Mouse (Mus musculus) adrenal gland, postnatal 4 days (tissue): Measurements from ENCODE around the gene Abca1. TPM values are rescaled to one million over a fixed set of nuclear protein-coding genes. Genes with fewer than 3 reads are reported as not detected.

Experiments
- DNase-seq, 2 experiments: peaks; one replicate each; pipeline ENCODE4 v3.0.0; 2021 to 2022; ENCODE audit warnings: low spot score in 2 of 2, mixed read lengths in 2 of 2
- total RNA-seq, 2 experiments: library from RNA; stranded (reverse); gene quantifications; 2 replicates each; pipeline ENCODE4 v1.2.3; 2021

Gene Abca1
- total RNA-seq, 2 experiments from 2014 or later = 117 to 127 TPM

DNA sequence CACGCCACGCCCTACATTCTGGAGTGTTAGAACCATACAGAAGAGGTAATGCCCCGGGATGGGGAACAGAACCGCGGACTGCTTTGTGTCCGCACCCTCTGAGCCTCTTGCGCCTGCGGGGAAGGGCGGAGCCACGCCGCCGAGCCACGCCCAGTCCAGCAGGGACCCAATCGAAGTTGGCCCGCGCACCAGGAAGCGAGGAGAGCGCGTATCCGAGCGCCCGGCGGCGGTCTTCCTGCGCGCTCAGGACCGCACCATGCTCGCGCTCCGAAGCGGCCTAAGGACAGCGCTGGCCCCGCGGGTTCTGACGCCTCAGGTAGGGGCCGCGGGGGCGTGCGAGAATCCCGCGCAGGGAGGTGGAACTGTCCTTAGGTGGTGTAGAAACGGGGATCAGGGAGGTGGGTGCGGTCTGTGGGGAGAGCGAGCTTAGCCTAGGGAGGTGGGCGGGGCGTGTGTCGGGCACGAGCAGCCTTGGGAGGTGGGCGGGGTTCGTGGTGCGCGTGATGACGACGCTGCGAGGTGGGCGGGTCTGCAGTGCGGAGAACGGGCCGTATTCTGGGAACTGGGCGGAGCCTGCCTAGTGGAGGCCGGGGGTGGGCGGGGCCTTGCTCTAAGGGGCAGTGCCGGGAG is 147.8 kb downstream of the Abca1 start, which contains the start of gene Nipsnap3b:
Nipsnap3b (plus strand) TSS at position 149 of the 630 bp plus-strand sequence.
- peak; percentile 94 for DNase-seq

DNA sequence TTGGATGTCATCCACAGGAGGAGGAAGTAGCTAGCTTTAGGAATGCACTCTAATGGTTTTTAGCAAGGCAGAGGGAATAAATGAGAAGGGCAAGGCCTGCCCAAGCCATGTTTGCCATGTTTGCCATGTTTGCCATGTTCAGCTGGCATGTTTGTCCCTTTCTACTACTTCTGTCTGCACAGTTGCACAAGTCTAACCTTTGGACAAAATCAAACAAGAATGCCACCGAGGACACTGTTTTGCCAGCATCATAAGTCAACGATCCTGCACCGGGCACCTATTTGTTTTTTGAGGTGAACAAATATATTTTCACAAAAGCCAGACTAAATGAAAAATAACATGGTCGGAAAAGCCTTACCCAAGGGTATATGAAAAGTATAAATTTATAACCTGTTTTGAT is 149.8 kb downstream of the Abca1 start:
- no peak for DNase-seq

DNA sequence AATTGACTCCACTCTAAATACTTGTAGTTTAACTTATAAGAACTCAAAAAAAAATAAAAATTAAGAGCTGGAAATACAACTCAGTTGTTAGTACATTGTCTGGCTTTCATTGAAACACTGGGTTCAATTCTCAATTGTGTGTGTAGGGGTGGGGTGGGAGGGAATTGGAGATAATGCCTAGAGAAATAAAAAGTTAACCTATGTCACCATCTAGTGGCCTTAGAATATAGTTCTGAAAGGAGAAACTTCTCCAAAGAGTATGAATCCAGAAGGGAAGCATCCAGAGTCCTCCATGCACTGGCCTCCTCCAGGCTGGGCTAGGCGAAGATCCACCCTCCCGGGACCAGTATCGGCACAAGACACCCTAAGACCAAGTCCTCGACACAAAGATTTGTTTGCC is 150.5 kb downstream of the Abca1 start:
- DNase-seq = no peak

DNA sequence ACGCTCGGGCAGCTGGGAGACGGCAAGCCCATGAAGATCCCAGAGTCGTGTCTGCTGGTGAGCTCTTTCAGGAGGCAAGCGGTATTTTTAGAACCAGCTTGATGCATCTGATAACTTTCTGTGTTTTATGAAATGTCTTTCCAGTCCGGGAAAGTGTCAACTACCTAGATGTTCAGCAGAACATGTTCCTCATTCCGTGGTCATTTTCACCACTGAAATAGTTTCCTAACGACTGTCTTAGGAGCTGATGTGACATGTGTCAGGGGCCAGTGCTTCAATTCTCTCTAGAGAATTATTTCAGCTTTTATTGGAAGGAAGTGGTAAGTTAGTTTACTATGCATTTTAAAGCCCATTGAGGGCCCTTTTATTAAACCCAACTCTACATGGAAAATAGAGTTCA is 159.5 kb downstream of the Abca1 start:
- DNase-seq = no peak

DNA sequence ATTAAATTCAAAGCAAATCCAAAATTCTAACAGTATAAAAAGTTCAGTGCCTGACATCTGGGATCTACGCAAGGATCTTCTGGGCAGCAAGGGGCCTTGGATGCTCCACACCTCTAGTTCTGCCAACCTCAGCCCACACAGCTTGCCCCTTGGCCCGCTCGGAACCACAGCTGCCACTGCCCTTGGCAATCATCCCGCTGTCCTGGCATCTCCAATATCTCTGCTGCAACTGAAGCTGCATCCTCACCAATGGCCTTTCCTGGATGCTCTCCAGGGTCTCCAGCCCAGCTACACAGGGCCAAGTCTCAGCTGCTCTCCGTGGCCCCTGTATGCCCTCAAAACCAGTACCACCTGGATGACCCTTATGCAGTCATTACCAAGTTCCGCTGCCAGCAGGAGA is 160.2 kb downstream of the Abca1 start:
- DNase-seq = no peak

DNA sequence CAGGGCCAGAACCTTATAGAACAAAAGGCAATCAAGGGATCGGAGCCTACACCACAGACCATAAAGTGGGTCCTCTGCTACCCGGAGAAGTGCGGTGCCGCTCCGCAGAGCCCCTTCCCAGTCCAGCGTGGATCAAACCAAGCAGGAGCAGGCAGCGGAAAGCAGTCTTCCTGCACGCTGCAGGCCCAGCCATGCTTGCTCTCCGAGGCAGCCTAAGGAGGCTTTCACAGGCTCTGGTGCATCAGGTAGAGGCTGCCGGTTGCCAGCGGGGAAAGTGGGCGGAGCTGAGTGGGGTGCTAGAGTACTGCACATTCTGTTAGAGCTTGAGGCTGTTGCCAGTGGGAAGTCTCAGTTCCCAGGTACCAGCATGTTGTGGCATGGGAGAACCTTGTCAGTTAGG is 170.4 kb downstream of the Abca1 start, which contains the start of gene Nipsnap3a:
Nipsnap3a (plus strand) TSS at position 25 of the 400 bp plus-strand sequence.
- DNase-seq = no peak

DNA sequence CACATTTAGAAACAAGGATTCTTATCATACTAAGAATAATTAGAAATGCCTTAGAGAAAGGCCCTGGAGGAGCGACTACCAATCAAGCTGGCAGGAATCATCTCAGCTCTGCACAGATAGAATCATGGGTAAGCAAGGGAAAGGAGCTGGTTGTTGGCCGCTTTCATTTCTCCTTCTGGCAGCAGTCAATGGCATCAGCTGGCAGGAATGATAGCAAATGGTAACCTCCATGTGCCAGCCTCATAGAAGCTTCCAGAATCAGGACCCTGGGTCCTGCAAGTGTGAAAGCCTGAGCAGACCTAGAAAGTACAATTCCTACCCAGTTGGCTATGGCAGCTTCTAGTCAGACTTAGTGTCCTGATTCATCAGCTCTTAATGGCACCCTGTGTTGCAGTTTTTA is 173.4 kb downstream of the Abca1 start:
- no peak for DNase-seq

DNA sequence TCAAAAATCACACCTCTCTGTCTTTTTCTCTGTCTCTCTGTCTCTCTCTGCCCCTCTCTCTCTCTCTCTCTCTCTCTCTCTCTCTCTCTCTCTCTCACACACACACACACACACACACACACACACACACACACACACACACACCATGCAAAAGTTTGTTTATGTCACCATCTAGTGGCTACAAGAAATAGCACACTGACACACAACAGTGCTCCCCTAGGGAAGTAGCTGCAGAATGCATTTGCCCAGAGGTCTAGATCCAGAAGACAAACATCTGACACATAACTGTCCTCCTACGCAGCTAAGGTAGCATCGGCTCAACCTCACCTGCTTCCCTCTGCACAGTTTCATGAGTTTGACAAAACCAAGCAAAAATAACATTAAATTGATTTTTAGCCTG is 174.5 kb downstream of the Abca1 start:
- no peak for DNase-seq

Other genes starting within 250 kb of the Abca1 start
- gene Olfr272, start 240.7 kb downstream of the Abca1 start, total RNA-seq = not detected
- gene Olfr270, start 195.3 kb downstream of the Abca1 start, total RNA-seq = not detected
- not detected for gene Nipsnap3a, start 170.6 kb downstream of the Abca1 start, total RNA-seq
- gene Nipsnap3b, start 148.0 kb downstream of the Abca1 start, total RNA-seq = 10 to 100 TPM; 43.3 to 45.0 TPM